Mouse (Mus musculus) olfactory bulb, adult 2 months (tissue): ENCODE data around the gene Aox3.

Experiments used
- CTCF ChIP-seq: fragments of 200-500 bp; IDR thresholded peaks from 2 replicates; pipeline ENCODE4 v1.5.1; 2012; ENCODE audit warnings: low read depth, mild to moderate bottlenecking, low read length, moderate library complexity; ENCODE audit not compliant: insufficient read depth
- POLR2A ChIP-seq: fragments of 200-500 bp; IDR thresholded peaks from 2 replicates; pipeline ENCODE4 v1.6.1; 2012; ENCODE audit warnings: mild to moderate bottlenecking, low read depth, low read length, moderate library complexity; ENCODE audit not compliant: insufficient read depth

DNA sequence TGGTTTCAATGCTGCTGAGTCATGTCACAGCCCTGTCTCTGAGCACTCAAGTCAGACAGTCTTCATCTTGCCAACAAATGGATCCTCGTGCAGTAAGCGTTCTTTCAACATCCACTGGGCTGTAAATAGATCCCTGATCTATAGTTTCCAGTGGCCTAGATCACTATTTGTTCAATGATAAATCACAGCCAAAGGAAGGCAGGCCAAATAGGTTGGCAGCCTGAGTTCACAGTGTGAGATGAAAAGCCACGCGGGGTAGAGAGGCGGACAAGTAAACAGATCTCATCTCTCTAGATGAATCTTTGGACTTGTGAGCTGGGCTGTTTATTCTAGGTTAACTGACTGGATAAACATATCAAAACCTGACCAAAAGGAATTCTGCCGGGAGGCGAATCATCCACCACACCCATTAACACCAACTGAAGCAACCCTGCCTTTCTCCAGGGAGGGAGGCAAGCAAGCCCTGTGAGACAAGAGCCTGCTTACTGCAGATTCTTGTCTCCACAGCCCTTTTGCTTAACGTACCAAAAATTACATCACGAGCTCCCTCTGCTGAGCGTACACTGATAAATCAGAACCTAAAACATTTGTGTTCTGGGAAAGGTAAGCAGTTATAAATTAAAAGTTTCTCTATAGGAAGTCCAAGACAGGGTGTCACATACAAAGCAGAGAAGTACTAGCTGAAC, 31.6 kb downstream of the Aox3 start:
- TF ChIP-seq CTCF = no peak
- TF ChIP-seq POLR2A = no peak
